Mouse (Mus musculus) neural tube, embryonic 13.5 days (tissue): Measurements from ENCODE around the gene Ppp5c. TPM values are rescaled to one million over a fixed set of nuclear protein-coding genes. Genes with fewer than 3 reads are reported as not detected.
A peak's percentile ranks its signal among the peaks of the same experiment; 100 is the strongest.

Experiments
- ATAC-seq: fragments of 200-750 bp; cut with Nextera tagmentation; 2 replicates; pipeline ENCODE4 v1.8.0; 2017; ENCODE audit warnings: low read depth, mild to moderate bottlenecking, moderate TSS enrichment, moderate library complexity
- H3K27ac ChIP-seq: fragments of 300-500 bp; sonication (generic); replicated peaks from 2 replicates; pipeline ENCODE4 v1.5.1; 2015; ENCODE audit warnings: moderate library complexity, mild to moderate bottlenecking, inconsistent platforms
- H3K27me3 ChIP-seq: fragments of 300-500 bp; sonication (generic); 2 replicates; pipeline ENCODE4 v1.6.1; 2015; ENCODE audit warnings: mild to moderate bottlenecking, inconsistent platforms
- H3K36me3 ChIP-seq: fragments of 300-500 bp; sonication (generic); 2 replicates; pipeline ENCODE4 v1.6.1; 2015; ENCODE audit warnings: mild to moderate bottlenecking, inconsistent platforms
- H3K4me1 ChIP-seq: fragments of 300-500 bp; sonication (generic); replicated peaks from 2 replicates; pipeline ENCODE4 v1.6.1; 2015; ENCODE audit warnings: inconsistent platforms
- H3K4me2 ChIP-seq: fragments of 300-500 bp; sonication (generic); 2 replicates; pipeline ENCODE4 v1.6.1; 2015; ENCODE audit warnings: inconsistent platforms, mild to moderate bottlenecking, moderate library complexity
- H3K4me3 ChIP-seq: fragments of 300-500 bp; sonication (generic); 2 replicates; pipeline ENCODE4 v1.5.1; 2015; ENCODE audit warnings: mild to moderate bottlenecking, inconsistent platforms
- H3K9ac ChIP-seq: fragments of 300-500 bp; sonication (generic); 2 replicates; pipeline ENCODE4 v1.6.1; 2015; ENCODE audit warnings: moderate library complexity, mild to moderate bottlenecking, inconsistent platforms
- H3K9me3 ChIP-seq: fragments of 300-500 bp; sonication (generic); 2 replicates; pipeline ENCODE4 v1.6.1; 2016; ENCODE audit warnings: inconsistent platforms
- WGBS: fragments of 180-500 bp; shearing (Covaris S2); methylation state at CpG from one replicate; pipeline ENCODE4 v1.1.7; 2015; 5-methylcytosine and 5-hydroxymethylcytosine counted together
- polyA plus RNA-seq: library from polyadenylated mRNA; unstranded; fragments of >200 nt; fragmentation: Nextera tagmentation; extraction: Ambion mirVana; gene quantifications from 2 replicates; pipeline ENCODE4 v1.2.1, GENCODE M21; 2015

Gene Ppp5c
- polyA plus RNA-seq, 1 experiment from 2014 or later, result 116 TPM

- ATAC-seq, result no peak
- WGBS, result 83% methylated on average over 4 of the region's 4 CpGs
- no peak overlapping the region for H3K4me2 ChIP-seq
These were observed 20.4 kb downstream of the Ppp5c start for GRCm38 (mm10) chr7:17007300-17007699.

GRCm38 (mm10) chr7:17004716-17005115, 23.0 kb downstream of the Ppp5c start:
- H3K36me3 ChIP-seq, result peaks cover 64% of the 10 kb centered on the region
- ATAC-seq, result no peak
- no peaks in the 10 kb centered on the region for H3K4me1 ChIP-seq
- WGBS, result 89% methylated on average over 7 of the region's 7 CpGs
- no peak overlapping the region for H3K4me3 ChIP-seq
- H3K9me3 ChIP-seq, result no peaks in the 10 kb centered on the region
- no peaks in the 10 kb centered on the region for H3K27me3 ChIP-seq
- H3K4me2 ChIP-seq, result no peak overlapping the region
- no peak overlapping the region for H3K27ac ChIP-seq
- H3K9ac ChIP-seq, result no peak overlapping the region

More at GRCm38 (mm10) chr7:17007300-17007699, 20.4 kb downstream of the Ppp5c start:
- no peaks in the 10 kb centered on the region for H3K9me3 ChIP-seq
- no peaks in the 10 kb centered on the region for H3K4me1 ChIP-seq
- no peak overlapping the region for H3K9ac ChIP-seq
- no peaks in the 10 kb centered on the region for H3K27me3 ChIP-seq
- H3K4me3 ChIP-seq, result no peak overlapping the region
- H3K27ac ChIP-seq, result no peak overlapping the region
- H3K36me3 ChIP-seq, result peaks cover 90% of the 10 kb centered on the region

- Histone ChIP-seq H3K9me3 (no peaks in the 10 kb centered on the region), H3K4me2 (no peak overlapping the region), H3K4me1 (no peaks in the 10 kb centered on the region), H3K36me3 (peaks cover 50% of the 10 kb centered on the region), H3K4me3 (no peak overlapping the region), H3K27me3 (no peaks in the 10 kb centered on the region), H3K9ac (no peak overlapping the region), H3K27ac (no peak overlapping the region)
- ATAC-seq, result no peak
- 80% methylated on average over 7 of the region's 7 CpGs for WGBS
These were observed 24.3 kb downstream of the Ppp5c start for GRCm38 (mm10) chr7:17003230-17003960.

- H3K27me3 ChIP-seq, result no peaks in the 10 kb centered on the region
- 12% methylated on average over 7 of the region's 7 CpGs for WGBS
- H3K9ac ChIP-seq, result no peak overlapping the region
- H3K4me3 ChIP-seq, result no peak overlapping the region
- no peak overlapping the region for H3K27ac ChIP-seq
- H3K9me3 ChIP-seq, result no peaks in the 10 kb centered on the region
- H3K36me3 ChIP-seq, result peaks cover 42% of the 10 kb centered on the region
- peak; percentile 69 for ATAC-seq
- H3K4me1 ChIP-seq, result 0 out of 2 replicates have a peak, but pooled peaks cover 2% of the 10 kb centered on the region
- H3K4me2 ChIP-seq, result no peak overlapping the region
These were observed 25.1 kb downstream of the Ppp5c start for GRCm38 (mm10) chr7:17002375-17003195.

GRCm38 (mm10) chr7:16999650-17000049, 28.1 kb downstream of the Ppp5c start:
- H3K27ac ChIP-seq, result no peak overlapping the region
- H3K9me3 ChIP-seq, result no peaks in the 10 kb centered on the region
- H3K4me3 ChIP-seq, result no peak overlapping the region
- no peak overlapping the region for H3K9ac ChIP-seq
- peaks cover 13% of the 10 kb centered on the region for H3K36me3 ChIP-seq
- H3K4me1 ChIP-seq, result peaks cover 26% of the 10 kb centered on the region
- 28% methylated on average over 4 of the region's 4 CpGs for WGBS
- no peaks in the 10 kb centered on the region for H3K27me3 ChIP-seq
- no peak overlapping the region for H3K4me2 ChIP-seq
- ATAC-seq, result 0 out of 2 replicates have a peak, but pooled peaks have one; percentile 15

- Histone ChIP-seq H3K27ac (no peak overlapping the region), H3K36me3 (peaks cover 9% of the 10 kb centered on the region), H3K9me3 (no peaks in the 10 kb centered on the region), H3K4me2 (no peak overlapping the region), H3K9ac (no peak overlapping the region), H3K27me3 (no peaks in the 10 kb centered on the region), H3K4me1 (peaks cover 30% of the 10 kb centered on the region), H3K4me3 (no peak overlapping the region)
- WGBS, result 65% methylated on average over 4 of the region's 4 CpGs
- no peak for ATAC-seq
These were observed 28.5 kb downstream of the Ppp5c start for GRCm38 (mm10) chr7:16999233-16999632.

- Histone ChIP-seq H3K36me3 (no peaks in the 10 kb centered on the region), H3K9ac (peak overlapping the region; percentile 68), H3K4me2 (peak overlapping the region; percentile 53), H3K4me1 (peaks cover 55% of the 10 kb centered on the region), H3K27me3 (no peaks in the 10 kb centered on the region), H3K9me3 (no peaks in the 10 kb centered on the region), H3K27ac (no peak overlapping the region), H3K4me3 (peak overlapping the region; percentile 43)
- ATAC-seq, result no peak
- 90% methylated on average over 4 of the region's 4 CpGs for WGBS
These were observed 32.4 kb downstream of the Ppp5c start for GRCm38 (mm10) chr7:16995345-16995744.

- WGBS, result 12% methylated on average over 20 of the region's 20 CpGs
- peak overlapping the region; percentile 15; the same call in 1 of the 2 replicates for H3K27ac ChIP-seq
- H3K9ac ChIP-seq, result peak overlapping the region; percentile 68
- H3K27me3 ChIP-seq, result no peaks in the 10 kb centered on the region
- peaks cover 62% of the 10 kb centered on the region for H3K4me1 ChIP-seq
- H3K4me3 ChIP-seq, result peak overlapping the region; percentile 43
- H3K9me3 ChIP-seq, result no peaks in the 10 kb centered on the region
- peak overlapping the region; percentile 53 for H3K4me2 ChIP-seq
- no peak for ATAC-seq
- no peaks in the 10 kb centered on the region for H3K36me3 ChIP-seq
These were observed 33.3 kb downstream of the Ppp5c start for GRCm38 (mm10) chr7:16994400-16994799.

- 6% methylated on average over 27 of the region's 27 CpGs for WGBS
- ATAC-seq, result peak; percentile 73
These were observed 33.9 kb downstream of the Ppp5c start for GRCm38 (mm10) chr7:16993651-16994399.

GRCm38 (mm10) chr7:16992451-16992807, 35.3 kb downstream of the Ppp5c start, which contains the start of gene Ccdc8:
Gene Ccdc8, plus strand, starts transcription at chr7:16992708.
- Histone ChIP-seq H3K27me3 (no peaks in the 10 kb centered on the region), H3K4me2 (peak within 1 kb of the TSS; percentile 53), H3K4me3 (peak within 1 kb of the TSS; percentile 43), H3K4me1 (peaks cover 71% of the 10 kb centered on the region), H3K9ac (peak within 1 kb of the TSS; percentile 68; the same call in 1 of the 2 replicates), H3K9me3 (no peaks in the 10 kb centered on the region), H3K27ac (peak within 1 kb of the TSS; percentile 54), H3K36me3 (no peaks in the 10 kb centered on the region)
- WGBS, result 98% methylated on average over 5 of the region's 5 CpGs
- ATAC-seq, result no peak

More at GRCm38 (mm10) chr7:16993651-16994399, 33.9 kb downstream of the Ppp5c start:
- Histone ChIP-seq H3K4me2 (peak overlapping the region; percentile 53), H3K9ac (peak overlapping the region; percentile 68), H3K9me3 (no peaks in the 10 kb centered on the region), H3K27ac (peak overlapping the region; percentile 15), H3K27me3 (no peaks in the 10 kb centered on the region), H3K36me3 (no peaks in the 10 kb centered on the region), H3K4me1 (peaks cover 62% of the 10 kb centered on the region), H3K4me3 (peak overlapping the region; percentile 43)

GRCm38 (mm10) chr7:16991681-16992450, 35.9 kb downstream of the Ppp5c start:
- 0 out of 2 replicates have a peak overlapping the region, but pooled peaks have one; percentile 1 for H3K4me2 ChIP-seq
- no peaks in the 10 kb centered on the region for H3K9me3 ChIP-seq
- 57% methylated on average over 18 of the region's 18 CpGs for WGBS
- ATAC-seq, result peak; percentile 66
- H3K27me3 ChIP-seq, result no peaks in the 10 kb centered on the region
- no peak overlapping the region for H3K9ac ChIP-seq
- H3K4me1 ChIP-seq, result peaks cover 71% of the 10 kb centered on the region
- no peak overlapping the region for H3K4me3 ChIP-seq
- H3K27ac ChIP-seq, result peak overlapping the region; percentile 54
- no peaks in the 10 kb centered on the region for H3K36me3 ChIP-seq
